Mouse (Mus musculus): ENCODE results near the gene Zfp423. TPM values are rescaled to one million over a fixed set of nuclear protein-coding genes. Genes with fewer than 3 reads are reported as not detected.

Gene Zfp423
- polyA plus RNA-seq, 1 experiment from 2014 or later, result 0.01 TPM

GRCm38 (mm10) chr8:87895203-87896041, 64.0 kb downstream of the Zfp423 start:
- TF ChIP-seq CTCF (IDR thresholded peaks at IDR 0.05), result no peak
- in situ Hi-C loops (cut with MboI; ENCODE audit: low pct_unique_long_range_greater_than_20kb), result no loop called here
- no peak for DNase-seq (ENCODE audit: low read depth, low spot score)
- ChIA-PET POLR2A (no interaction called here), CTCF (no interaction called here)
- peaks cover 20% of the 10 kb centered on the region for H3K27me3 ChIP-seq
- no peak for ATAC-seq

DNA sequence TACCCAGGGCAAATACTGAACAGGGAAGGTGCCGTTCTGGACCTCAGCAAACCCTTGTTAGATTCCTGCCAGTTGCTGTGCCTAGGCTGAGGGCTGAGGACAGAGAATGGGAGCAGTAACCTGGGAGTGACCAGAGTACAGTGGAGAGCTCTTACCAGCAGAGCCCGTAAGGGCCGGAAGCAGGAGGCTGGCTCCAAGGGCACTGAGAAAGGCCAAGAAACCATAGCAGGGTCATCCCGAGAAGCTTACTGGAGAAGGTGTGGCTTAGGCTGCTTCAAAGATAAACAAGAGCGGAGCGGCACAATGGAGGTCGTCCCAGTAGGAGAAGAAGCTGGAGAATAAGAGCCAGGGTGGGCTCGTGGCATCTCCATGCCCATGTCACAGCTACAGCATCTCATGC, 65.1 kb downstream of the Zfp423 start:
- ChIA-PET POLR2A (no interaction called here), CTCF (no interaction called here)
- H3K27me3 ChIP-seq, result peaks cover 20% of the 10 kb centered on the region
- ATAC-seq (no peak), DNase-seq (ENCODE audit: low read depth, low spot score) (no peak)
- TF ChIP-seq CTCF (IDR thresholded peaks at IDR 0.05), result no peak
- in situ Hi-C loops (cut with MboI; ENCODE audit: low pct_unique_long_range_greater_than_20kb), result no loop called here

DNA sequence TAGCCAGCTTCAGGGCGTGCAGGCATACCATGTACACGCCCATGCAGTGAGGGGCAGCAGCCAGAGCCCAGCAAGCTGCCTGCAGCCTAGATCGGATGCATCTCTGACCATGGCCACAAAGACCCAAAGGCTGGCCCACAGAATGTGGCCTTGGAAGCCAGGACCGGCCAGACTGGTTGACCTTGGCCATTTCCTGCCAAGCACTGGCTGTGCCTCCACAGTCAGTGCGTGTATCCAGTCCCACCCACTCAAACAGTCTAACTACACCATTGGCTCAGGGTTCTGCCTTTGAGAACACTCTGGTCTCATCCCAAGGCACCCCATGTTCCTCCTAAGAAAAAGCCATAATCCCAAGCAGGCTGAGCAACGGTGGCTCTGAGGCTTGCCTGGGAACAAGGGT, 65.8 kb downstream of the Zfp423 start:
- in situ Hi-C loops (cut with MboI; ENCODE audit: low pct_unique_long_range_greater_than_20kb), result no loop called here
- ChIA-PET POLR2A (no interaction called here), CTCF (no interaction called here)
- TF ChIP-seq CTCF (IDR thresholded peaks at IDR 0.05), result no peak
- no peak for ATAC-seq
- DNase-seq (ENCODE audit: low read depth, low spot score), result no peak
- H3K27me3 ChIP-seq, result peaks cover 17% of the 10 kb centered on the region

- in situ Hi-C loops (cut with MboI; ENCODE audit: low pct_unique_long_range_greater_than_20kb), result no loop called here
- ChIA-PET POLR2A (no interaction called here), CTCF (no interaction called here)
- ATAC-seq (no peak), DNase-seq (ENCODE audit: low read depth, low spot score) (no peak)
- TF ChIP-seq CTCF (IDR thresholded peaks at IDR 0.05), result no peak
- peaks cover 19% of the 10 kb centered on the region for H3K27me3 ChIP-seq
Measured at GRCm38 (mm10) chr8:87892891-87893290, 66.5 kb downstream of the Zfp423 start.

- ATAC-seq (no peak), DNase-seq (ENCODE audit: low read depth, low spot score) (no peak)
- peaks cover 16% of the 10 kb centered on the region for H3K27me3 ChIP-seq
- TF ChIP-seq CTCF (IDR thresholded peaks at IDR 0.05), result no peak
- in situ Hi-C loops (cut with MboI; ENCODE audit: low pct_unique_long_range_greater_than_20kb), result no loop called here
- POLR2A ChIA-PET, result no interaction called here
- CTCF ChIA-PET, result no interaction called here
Measured at GRCm38 (mm10) chr8:87891884-87892283, 67.5 kb downstream of the Zfp423 start.

DNA sequence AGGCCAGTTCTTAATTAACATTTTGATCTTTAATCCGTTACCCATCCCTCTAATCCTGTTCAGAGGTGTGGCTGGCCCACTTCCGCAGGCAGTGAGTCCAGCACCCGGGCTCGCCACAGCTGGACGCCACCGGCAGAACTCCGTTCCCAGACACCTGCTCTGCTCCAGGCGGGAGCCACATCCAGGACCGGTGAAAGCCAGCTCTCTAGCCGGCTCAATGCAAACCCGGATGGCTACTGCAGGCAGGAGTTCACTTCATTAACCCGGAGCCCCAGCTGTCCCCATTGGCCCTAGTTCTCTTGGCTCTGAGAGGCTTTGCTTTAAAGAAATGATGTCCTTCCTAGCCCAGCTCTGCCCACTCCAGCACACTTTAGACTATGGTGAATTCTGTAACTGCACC, 71.4 kb downstream of the Zfp423 start:
- in situ Hi-C loops (cut with MboI; ENCODE audit: low pct_unique_long_range_greater_than_20kb), result no loop called here
- ATAC-seq (no peak), DNase-seq (ENCODE audit: low read depth, low spot score) (no peak)
- no peak for TF ChIP-seq CTCF (IDR thresholded peaks at IDR 0.05)
- peaks cover 31% of the 10 kb centered on the region for H3K27me3 ChIP-seq
- ChIA-PET POLR2A (no interaction called here), CTCF (no interaction called here)

DNA sequence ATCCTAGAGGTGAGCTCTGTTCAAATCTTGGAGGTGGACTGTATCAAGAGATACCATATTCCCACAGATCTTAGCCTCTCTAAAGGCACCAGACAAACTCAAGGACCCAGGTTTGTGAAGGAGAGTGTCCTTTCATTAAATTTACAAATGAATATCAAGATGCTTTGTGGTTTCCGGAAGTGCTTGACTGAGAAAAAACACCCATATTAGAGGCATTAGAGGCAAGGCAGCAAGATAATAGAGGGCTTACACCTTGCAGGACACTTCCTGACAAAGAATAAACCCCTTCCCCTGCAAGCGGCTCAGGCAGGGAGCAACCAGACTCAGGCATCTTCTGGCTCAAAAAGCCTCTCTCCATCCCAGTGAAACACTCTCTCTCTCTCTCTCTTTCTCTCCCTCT, 78.3 kb downstream of the Zfp423 start:
- H3K27me3 ChIP-seq, result peaks cover 29% of the 10 kb centered on the region
- TF ChIP-seq CTCF (IDR thresholded peaks at IDR 0.05), result no peak
- DNase-seq (ENCODE audit: low read depth, low spot score), result no peak
- in situ Hi-C loops (cut with MboI; ENCODE audit: low pct_unique_long_range_greater_than_20kb), result no loop called here
- ChIA-PET CTCF (interaction anchor here (0.6 kb wide), 1 partner anchor 23 kb away, joined by 3 read pairs; no protein-coding TSS in a partner anchor), POLR2A (no interaction called here)
- no peak for ATAC-seq

GRCm38 (mm10) chr8:87875852-87876251, 83.5 kb downstream of the Zfp423 start:
- peaks cover 37% of the 10 kb centered on the region for H3K27me3 ChIP-seq
- TF ChIP-seq CTCF (IDR thresholded peaks at IDR 0.05), result no peak
- no peak for DNase-seq (ENCODE audit: low read depth, low spot score)
- ATAC-seq, result no peak
- ChIA-PET CTCF (no interaction called here), POLR2A (no interaction called here)
- in situ Hi-C loops (cut with MboI; ENCODE audit: low pct_unique_long_range_greater_than_20kb), result no loop called here

DNA sequence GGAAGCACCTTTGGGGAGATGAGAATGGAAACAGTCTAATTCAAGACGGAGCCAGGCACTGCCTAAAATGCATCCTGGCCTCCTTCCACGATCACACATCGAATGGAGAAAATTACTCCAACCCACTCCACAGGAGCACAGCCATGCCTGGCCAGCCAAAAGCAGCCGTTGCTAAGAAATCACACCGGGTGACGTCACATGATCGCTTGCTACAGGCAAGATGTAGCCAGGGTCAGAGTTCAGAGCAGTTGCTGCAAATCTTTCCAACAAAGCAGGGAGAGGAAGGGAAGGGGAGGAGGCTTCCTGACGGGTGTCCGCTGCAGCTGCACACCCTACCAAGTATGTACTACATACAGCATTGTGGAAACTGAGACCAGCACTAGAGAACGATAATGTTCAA, 83.9 kb downstream of the Zfp423 start:
- DNase-seq (ENCODE audit: low read depth, low spot score) (no peak), ATAC-seq (no peak)
- in situ Hi-C loops (cut with MboI; ENCODE audit: low pct_unique_long_range_greater_than_20kb), result no loop called here
- POLR2A ChIA-PET, result no interaction called here
- no peak for TF ChIP-seq CTCF (IDR thresholded peaks at IDR 0.05)
- CTCF ChIA-PET, result no interaction called here
- H3K27me3 ChIP-seq, result peaks cover 37% of the 10 kb centered on the region

GRCm38 (mm10) chr8:87872987-87873550, 86.3 kb downstream of the Zfp423 start:
- ChIA-PET CTCF (no interaction called here), POLR2A (no interaction called here)
- ATAC-seq (no peak), DNase-seq (ENCODE audit: low read depth, low spot score) (no peak)
- in situ Hi-C loops (cut with MboI; ENCODE audit: low pct_unique_long_range_greater_than_20kb), result no loop called here
- H3K27me3 ChIP-seq, result peaks cover 39% of the 10 kb centered on the region
- no peak for TF ChIP-seq CTCF (IDR thresholded peaks at IDR 0.05)

GRCm38 (mm10) chr8:87872356-87872930, 87.0 kb downstream of the Zfp423 start:
- H3K27me3 ChIP-seq, result peaks cover 40% of the 10 kb centered on the region
- TF ChIP-seq CTCF (IDR thresholded peaks at IDR 0.05), result no peak
- POLR2A ChIA-PET, result no interaction called here
- CTCF ChIA-PET, result no interaction called here
- DNase-seq (ENCODE audit: low read depth, low spot score) (no peak), ATAC-seq (no peak)
- in situ Hi-C loops (cut with MboI; ENCODE audit: low pct_unique_long_range_greater_than_20kb), result no loop called here
